Mouse (Mus musculus) stomach, postnatal 0 days (tissue): Measurements from ENCODE around the gene Sohlh2.

Experiments used
- CTCF ChIP-seq: IDR thresholded peaks from 2 replicates; pipeline ENCODE4 v1.5.1; 2016; ENCODE audit warnings: antibody characterized with exemption, low read depth, mild to moderate bottlenecking, moderate library complexity
- EP300 ChIP-seq: optimal IDR thresholded peaks from 2 replicates; pipeline ENCODE3; 2016; ENCODE audit warnings: antibody characterized with exemption

GRCm38 (mm10) chr3:55151656-55152433 lies 30.0 kb upstream of the Sohlh2 start:
- TF ChIP-seq CTCF (peak; percentile 87), EP300 (no peak)
